Mouse (Mus musculus) kidney, embryonic 14.5 days (tissue): ENCODE measurements around the gene Adgre5. TPM values are rescaled to one million over a fixed set of nuclear protein-coding genes. Genes with fewer than 3 reads are reported as not detected.

Experiments used
- ATAC-seq: fragments of 200-750 bp; cut with Nextera tagmentation; 2 replicates; pipeline ENCODE4 v1.8.0; 2017; ENCODE audit warnings: moderate number of reproducible peaks, mild to moderate bottlenecking, moderate TSS enrichment, moderate library complexity; ENCODE audit not compliant: low FRiP score, low TSS enrichment
- H3K27ac ChIP-seq: fragments of 300-500 bp; sonication (generic); 2 replicates; pipeline ENCODE4 v1.5.1; 2014; ENCODE audit warnings: low read depth, mild to moderate bottlenecking, low read length, moderate library complexity, mixed read lengths
- H3K27me3 ChIP-seq: fragments of 300-500 bp; sonication (generic); 2 replicates; pipeline ENCODE4 v1.6.1; 2014; ENCODE audit warnings: mild to moderate bottlenecking, low read length; ENCODE audit not compliant: control insufficient read depth, insufficient read depth
- H3K36me3 ChIP-seq: fragments of 300-500 bp; sonication (generic); 2 replicates; pipeline ENCODE4 v1.6.1; 2014; ENCODE audit warnings: low read length, mixed read lengths; ENCODE audit not compliant: control insufficient read depth, insufficient read depth
- H3K4me1 ChIP-seq: fragments of 300-500 bp; sonication (generic); 2 replicates; pipeline ENCODE4 v1.6.1; 2014; ENCODE audit warnings: low read length, mixed read lengths; ENCODE audit not compliant: control insufficient read depth, insufficient read depth
- H3K4me2 ChIP-seq: fragments of 300-500 bp; sonication (generic); replicated peaks from 2 replicates; pipeline ENCODE4 v1.6.1; 2014; ENCODE audit warnings: low read depth, mild to moderate bottlenecking, low read length
- H3K4me3 ChIP-seq: fragments of 300-500 bp; sonication (generic); 2 replicates; pipeline ENCODE4 v1.5.1; 2014; ENCODE audit warnings: mild to moderate bottlenecking, low read length
- H3K9ac ChIP-seq: fragments of 300-500 bp; sonication (generic); 2 replicates; pipeline ENCODE4 v1.6.1; 2014; ENCODE audit warnings: low read depth, mild to moderate bottlenecking, low read length, moderate library complexity
- H3K9me3 ChIP-seq: fragments of 300-500 bp; sonication (generic); 2 replicates; pipeline ENCODE4 v1.6.1; 2016; ENCODE audit warnings: low read length; ENCODE audit not compliant: control insufficient read depth
- WGBS: fragments of 180-500 bp; shearing (Covaris S2); extraction: QIAGEN DNeasy Blood & Tissue Kit; methylation state at CpG from one replicate; pipeline ENCODE4 v1.1.7; 2014; 5-methylcytosine and 5-hydroxymethylcytosine counted together
- microRNA-seq: library from miRNA; unstranded; fragments of <30 nt; microRNA quantifications from one replicate; pipeline ENCODE4, GENCODE M21; 2016
- polyA plus RNA-seq: library from polyadenylated mRNA; unstranded; fragments of >200 nt; fragmentation: Nextera tagmentation; extraction: Ambion mirVana; gene quantifications from 2 replicates; pipeline ENCODE4 v1.2.1, GENCODE M21; 2014

The Adgre5 gene
- polyA plus RNA-seq, 1 experiment from 2014 or later: 30.9 TPM

GRCm38 (mm10) chr8:83693609-83694236, 47.4 kb downstream of the Adgre5 start:
- H3K27me3 ChIP-seq: no peaks in the 10 kb centered on the region
- 80% methylated on average over 10 of the region's 10 CpGs for WGBS
- H3K4me2 ChIP-seq: no peak overlapping the region
- H3K9ac ChIP-seq: no peak overlapping the region
- H3K9me3 ChIP-seq: no peaks in the 10 kb centered on the region
- peaks cover 24% of the 10 kb centered on the region for H3K4me1 ChIP-seq
- H3K4me3 ChIP-seq: no peak overlapping the region
- ATAC-seq: no peak
- peaks cover 25% of the 10 kb centered on the region for H3K36me3 ChIP-seq
- no peak overlapping the region for H3K27ac ChIP-seq

DNA sequence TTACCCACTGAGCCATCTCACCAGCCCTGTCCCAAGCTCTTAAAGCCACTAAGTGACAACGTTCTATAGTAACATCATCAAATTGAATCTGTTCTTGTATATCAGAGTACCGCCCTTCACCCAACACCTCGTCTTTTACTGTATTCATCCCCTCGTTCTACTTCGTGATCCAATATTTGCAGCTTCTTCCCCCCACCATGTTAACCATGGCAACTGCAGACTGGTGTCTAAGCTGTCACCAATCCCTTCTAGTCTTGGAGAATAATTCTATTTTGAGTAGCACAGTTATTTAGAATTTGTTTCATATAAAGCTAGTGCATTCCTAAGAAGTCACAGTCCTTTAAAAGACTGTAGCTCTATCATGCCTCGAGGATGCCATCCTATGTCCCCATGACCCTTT, 51.9 kb downstream of the Adgre5 start:
- 0 out of 2 replicates have a peak, but pooled peaks cover 6% of the 10 kb centered on the region for H3K4me1 ChIP-seq
- H3K27me3 ChIP-seq: no peaks in the 10 kb centered on the region
- 94% methylated on average over 6 of the region's 6 CpGs for WGBS
- H3K4me3 ChIP-seq: no peak overlapping the region
- no peak for ATAC-seq
- peaks cover 47% of the 10 kb centered on the region for H3K36me3 ChIP-seq
- H3K27ac ChIP-seq: no peak overlapping the region
- no peaks in the 10 kb centered on the region for H3K9me3 ChIP-seq
- no peak overlapping the region for H3K4me2 ChIP-seq
- no peak overlapping the region for H3K9ac ChIP-seq

GRCm38 (mm10) chr8:83684517-83684916, 56.6 kb downstream of the Adgre5 start:
- ATAC-seq: no peak
- Histone ChIP-seq H3K4me2 (no peak overlapping the region), H3K36me3 (peaks cover 58% of the 10 kb centered on the region), H3K4me1 (peaks cover 15% of the 10 kb centered on the region; the same call in 1 of the 2 replicates), H3K27me3 (no peaks in the 10 kb centered on the region), H3K9ac (no peak overlapping the region), H3K27ac (no peak overlapping the region), H3K9me3 (no peaks in the 10 kb centered on the region), H3K4me3 (no peak overlapping the region)
- WGBS: 90% methylated on average over 9 of the region's 9 CpGs

GRCm38 (mm10) chr8:83681099-83681498, 60.0 kb downstream of the Adgre5 start:
- Histone ChIP-seq H3K4me1 (peaks cover 15% of the 10 kb centered on the region; the same call in 1 of the 2 replicates), H3K9ac (peak overlapping the region; percentile 28; the same call in 1 of the 2 replicates), H3K9me3 (no peaks in the 10 kb centered on the region), H3K4me3 (no peak overlapping the region), H3K36me3 (peaks cover 77% of the 10 kb centered on the region), H3K27ac (peak overlapping the region; percentile 48; the same call in 1 of the 2 replicates), H3K4me2 (no peak overlapping the region), H3K27me3 (no peaks in the 10 kb centered on the region)
- WGBS: 10% methylated on average over 6 of the region's 6 CpGs
- ATAC-seq: peak; percentile 74

- no peak overlapping the region for H3K4me3 ChIP-seq
- peaks cover 73% of the 10 kb centered on the region for H3K36me3 ChIP-seq
- peaks cover 15% of the 10 kb centered on the region; the same call in 1 of the 2 replicates for H3K4me1 ChIP-seq
- H3K27me3 ChIP-seq: no peaks in the 10 kb centered on the region
- 74% methylated on average over 5 of the region's 5 CpGs for WGBS
- ATAC-seq: no peak
- H3K9ac ChIP-seq: 0 out of 2 replicates have a peak overlapping the region, but pooled peaks have one; percentile 28
- peak overlapping the region; percentile 48; the same call in 1 of the 2 replicates for H3K27ac ChIP-seq
- no peaks in the 10 kb centered on the region for H3K9me3 ChIP-seq
- H3K4me2 ChIP-seq: no peak overlapping the region
Measured at GRCm38 (mm10) chr8:83680603-83681002, 60.5 kb downstream of the Adgre5 start.

- Histone ChIP-seq H3K27me3 (no peaks in the 10 kb centered on the region), H3K9me3 (no peaks in the 10 kb centered on the region), H3K9ac (no peak overlapping the region), H3K4me1 (peaks cover 15% of the 10 kb centered on the region; the same call in 1 of the 2 replicates), H3K4me3 (no peak overlapping the region), H3K36me3 (peaks cover 70% of the 10 kb centered on the region), H3K27ac (no peak overlapping the region), H3K4me2 (no peak overlapping the region)
- no peak for ATAC-seq
- WGBS: 93% methylated on average over 12 of the region's 12 CpGs
Measured at GRCm38 (mm10) chr8:83679866-83680265, 61.3 kb downstream of the Adgre5 start.

DNA sequence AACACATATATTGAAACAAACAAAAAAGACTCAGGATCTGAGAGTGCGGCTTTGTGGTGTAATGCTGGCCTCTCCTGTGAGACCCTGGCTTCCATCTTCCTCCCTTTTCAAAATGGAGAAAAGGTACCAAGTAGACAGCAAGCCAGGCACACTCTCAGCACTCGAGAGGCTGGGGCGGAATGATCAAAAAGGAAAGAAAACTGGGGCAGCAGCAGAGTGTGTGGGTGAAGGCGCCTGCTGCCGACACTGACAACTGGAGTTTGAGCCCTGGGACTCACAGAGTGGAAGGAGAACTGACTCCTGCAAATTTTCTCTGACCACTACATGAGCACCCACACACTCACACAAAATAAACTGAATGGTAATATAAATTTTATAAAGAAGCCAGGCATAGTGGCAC, 66.6 kb downstream of the Adgre5 start:
- WGBS: 88% methylated on average over 5 of the region's 5 CpGs
- Histone ChIP-seq H3K27me3 (no peaks in the 10 kb centered on the region), H3K36me3 (peaks cover 53% of the 10 kb centered on the region), H3K4me1 (no peaks in the 10 kb centered on the region), H3K9ac (no peak overlapping the region), H3K4me2 (no peak overlapping the region), H3K27ac (no peak overlapping the region), H3K9me3 (no peaks in the 10 kb centered on the region), H3K4me3 (no peak overlapping the region)
- ATAC-seq: no peak

Small RNA genes lying within 50 kb of the gene (microRNA-seq; reads per million reads assigned to microRNA genes)
- gene Mir1668: not detected

Other genes starting within 250 kb of the Adgre5 start
- not detected in 2 replicates for gene Olfr370, start 205.5 kb downstream of the Adgre5 start, polyA plus RNA-seq
- 348 and 423 TPM in 2 replicates for gene Ndufb7, start 174.7 kb downstream of the Adgre5 start, polyA plus RNA-seq
- 661 and 682 TPM in 2 replicates for gene Tecr, start 133.4 kb downstream of the Adgre5 start, polyA plus RNA-seq
- 42.5 and 48.9 TPM in 2 replicates for gene Dnajb1, start 133.1 kb downstream of the Adgre5 start, polyA plus RNA-seq
- 168 and 210 TPM in 2 replicates for gene Gipc1, start 88.6 kb downstream of the Adgre5 start, polyA plus RNA-seq
- gene Ptger1, start 74.6 kb downstream of the Adgre5 start, polyA plus RNA-seq: 0.97 and 1.3 TPM in 2 replicates
- gene Pkn1, start 42.1 kb downstream of the Adgre5 start, polyA plus RNA-seq: 23.8 and 36.1 TPM in 2 replicates
- 193 and 194 TPM in 2 replicates for gene Ddx39, start 26.1 kb downstream of the Adgre5 start, polyA plus RNA-seq
- 24.4 and 27.5 TPM in 2 replicates for gene Adgrl1, start 158.8 kb upstream of the Adgre5 start, polyA plus RNA-seq
- 0.37 and 0.61 TPM in 2 replicates for gene Gm10644, start 213.9 kb upstream of the Adgre5 start, polyA plus RNA-seq
- 68.2 and 71.4 TPM in 2 replicates for gene Asf1b, start 214.2 kb upstream of the Adgre5 start, polyA plus RNA-seq
- gene Prkaca, start 231.7 kb upstream of the Adgre5 start, polyA plus RNA-seq: 123 and 124 TPM in 2 replicates